Mouse (Mus musculus) olfactory bulb, adult 2 months (tissue): ENCODE data around the gene Ksr2. TPM values are rescaled to one million over a fixed set of nuclear protein-coding genes. Genes with fewer than 3 reads are reported as not detected.
"Not testable (repeated sequence)": the region's sequence is repeated elsewhere in the genome, so short reads cannot be mapped to it uniquely, and the experiment has no call there.

ENCODE experiments used
- H3K27ac ChIP-seq: fragments of 200-500 bp; 2 replicates; pipeline ENCODE4 v1.5.1; 2012; ENCODE audit warnings: low read depth, low read length; ENCODE audit not compliant: insufficient read depth
- H3K4me1 ChIP-seq: fragments of 200-500 bp; 2 replicates; pipeline ENCODE4 v1.6.1; 2012; ENCODE audit warnings: low read length; ENCODE audit not compliant: control insufficient read depth, insufficient read depth
- H3K4me3 ChIP-seq: fragments of 200-500 bp; 2 replicates; pipeline ENCODE4 v1.5.1; 2012; ENCODE audit warnings: mild to moderate bottlenecking, low read depth, low read length, moderate library complexity; ENCODE audit not compliant: insufficient read depth
- CTCF ChIP-seq: fragments of 200-500 bp; IDR thresholded peaks from 2 replicates; pipeline ENCODE4 v1.5.1; 2012; ENCODE audit warnings: low read depth, mild to moderate bottlenecking, low read length, moderate library complexity; ENCODE audit not compliant: insufficient read depth
- POLR2A ChIP-seq: fragments of 200-500 bp; IDR thresholded peaks from 2 replicates; pipeline ENCODE4 v1.6.1; 2012; ENCODE audit warnings: mild to moderate bottlenecking, low read depth, low read length, moderate library complexity; ENCODE audit not compliant: insufficient read depth
- whole genome bisulfite sequencing: fragments of 180-500 bp; shearing (Covaris S2); methylation state at CpG from one replicate; pipeline ENCODE4 v1.1.7; 2018; 5-methylcytosine and 5-hydroxymethylcytosine counted together
- polyA plus RNA-seq: library from polyadenylated mRNA; stranded (reverse); fragments of >200 nt; gene quantifications from 2 replicates; pipeline ENCODE4 v1.2.4, GENCODE M21; 2012; ENCODE audit warnings: low replicate concordance; ENCODE audit not compliant: missing spikeins, insufficient read depth, insufficient read length

Ksr2 gene
- polyA plus RNA-seq = 57.9 TPM in 1 of 2 replicates, not detected in the other

GRCm38 (mm10) chr5:117413507-117414501 is at the start of gene Ksr2:
Ksr2 (plus strand) TSS chr5:117414000.
- TF ChIP-seq POLR2A (peak; percentile 51; the same call in 1 of the 2 replicates), CTCF (no peak)
- Histone ChIP-seq H3K27ac (peak within 1 kb of the TSS; percentile 86), H3K4me1 (peaks cover 9% of the 10 kb centered on the region), H3K4me3 (peak within 1 kb of the TSS; percentile 80)
- WGBS = under 1% methylated on average over 83 of the region's 89 CpGs

- Histone ChIP-seq H3K4me3 (no peak overlapping the region), H3K27ac (no peak overlapping the region), H3K4me1 (peaks cover 27% of the 10 kb centered on the region)
- WGBS = 70% methylated on average over 3 of the region's 3 CpGs
- TF ChIP-seq POLR2A (no peak), CTCF (no peak)
These were observed 49.0 kb upstream of the Ksr2 start for GRCm38 (mm10) chr5:117364821-117365220.

GRCm38 (mm10) chr5:117365904-117366561 is 47.8 kb upstream of the Ksr2 start:
- Histone ChIP-seq H3K4me1 (peaks cover 19% of the 10 kb centered on the region), H3K27ac (no peak overlapping the region), H3K4me3 (no peak overlapping the region)
- whole genome bisulfite sequencing = 88% methylated on average over 13 of the region's 13 CpGs
- TF ChIP-seq CTCF = no peak
- no peak for TF ChIP-seq POLR2A

- 75% methylated on average over 8 of the region's 8 CpGs for WGBS
- no peak overlapping the region for H3K27ac ChIP-seq
- TF ChIP-seq POLR2A (no peak), CTCF (no peak)
- H3K4me3 ChIP-seq = no peak overlapping the region
- peaks cover 14% of the 10 kb centered on the region for H3K4me1 ChIP-seq
These were observed 46.6 kb upstream of the Ksr2 start for GRCm38 (mm10) chr5:117367206-117367605.

- H3K27ac ChIP-seq = no peak overlapping the region
- no peak overlapping the region for H3K4me3 ChIP-seq
- WGBS = 55% methylated on average over 10 of the region's 10 CpGs
- peaks cover 13% of the 10 kb centered on the region for H3K4me1 ChIP-seq
- TF ChIP-seq CTCF = no peak
- no peak for TF ChIP-seq POLR2A
These were observed 43.2 kb upstream of the Ksr2 start for GRCm38 (mm10) chr5:117370592-117370991.

GRCm38 (mm10) chr5:117373418-117373817 is 40.4 kb upstream of the Ksr2 start:
- H3K27ac ChIP-seq = no peak overlapping the region
- WGBS = 95% methylated on average over 9 of the region's 9 CpGs
- H3K4me3 ChIP-seq = no peak overlapping the region
- TF ChIP-seq POLR2A = no peak
- TF ChIP-seq CTCF = no peak
- peaks cover 20% of the 10 kb centered on the region for H3K4me1 ChIP-seq

- H3K27ac ChIP-seq = no peak overlapping the region
- TF ChIP-seq POLR2A (no peak), CTCF (no peak)
- peaks cover 20% of the 10 kb centered on the region for H3K4me1 ChIP-seq
- WGBS = 74% methylated on average over 7 of the region's 7 CpGs
- H3K4me3 ChIP-seq = no peak overlapping the region
These were observed 39.3 kb upstream of the Ksr2 start for GRCm38 (mm10) chr5:117374372-117375049.

GRCm38 (mm10) chr5:117376331-117376761 is 37.5 kb upstream of the Ksr2 start:
- 44% methylated on average over 11 of the region's 11 CpGs for WGBS

GRCm38 (mm10) chr5:117377731-117378130 is 36.1 kb upstream of the Ksr2 start:
- H3K4me1 ChIP-seq = peaks cover 32% of the 10 kb centered on the region
- 91% methylated on average over 14 of the region's 14 CpGs for WGBS
- H3K27ac ChIP-seq, H3K4me3 ChIP-seq: not testable (repeated sequence)

More at GRCm38 (mm10) chr5:117376331-117376761, 37.5 kb upstream of the Ksr2 start:
- H3K27ac ChIP-seq = peak overlapping the region; percentile 62
- H3K4me1 ChIP-seq = peaks cover 27% of the 10 kb centered on the region
- no peak overlapping the region for H3K4me3 ChIP-seq
- TF ChIP-seq POLR2A (no peak), CTCF (no peak)
